Mouse (Mus musculus) liver, adult 2 months (tissue): Measurements from ENCODE around the gene Oxa1l.

ENCODE experiments used
- CTCF ChIP-seq: fragments of 200-500 bp; IDR thresholded peaks from 2 replicates; pipeline ENCODE4 v1.5.1; 2011; ENCODE audit warnings: low read depth, low read length, control low read depth
- POLR2A ChIP-seq: fragments of 200-500 bp; IDR thresholded peaks from 2 replicates; pipeline ENCODE4 v1.6.1; 2011; ENCODE audit warnings: low read length, control low read depth; ENCODE audit not compliant: insufficient read depth; ENCODE audit errors: extremely low read depth

DNA sequence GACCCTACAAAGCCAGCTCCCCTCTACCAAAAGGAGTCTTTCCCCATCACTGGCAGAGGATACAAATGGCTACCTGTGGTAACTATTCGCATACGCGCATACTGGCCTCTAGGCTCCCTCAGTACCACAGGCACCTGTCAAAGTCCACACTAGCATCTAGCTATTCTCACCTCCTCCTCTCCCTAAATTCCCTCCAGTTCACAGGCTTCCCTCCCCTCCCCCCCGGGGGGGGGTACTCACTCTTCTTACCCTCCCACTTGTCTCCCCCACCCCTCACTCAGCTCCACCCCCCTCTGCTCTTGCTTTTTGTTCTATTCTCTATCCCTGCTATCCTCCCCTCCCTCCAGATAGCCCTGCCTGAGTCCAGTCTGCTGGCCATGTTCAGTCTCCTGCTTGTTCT lies 20.0 kb downstream of the Oxa1l start:
- TF ChIP-seq CTCF = no peak
- TF ChIP-seq POLR2A = no peak
